Comparison of ENCODE assay signal across 8 mouse cellular contexts in genomic region chr16:21787516-21788353, GRCm38 (mm10). TPM values are rescaled to one million over a fixed set of nuclear protein-coding genes. Genes with fewer than 3 reads are reported as not detected.
DNase-seq lines count a peak whose midpoint lies in the region; ATAC-seq and TF ChIP-seq lines count a peak whose summit lies in the region.

TSS of gene Ehhadh (minus strand) at chr16:21787807.

- peak within 1 kb of the TSS; percentile 66 for H3K4me2 ChIP-seq in forebrain, embryonic 15.5 days (replicated peaks)
- H3K4me2 ChIP-seq in lung, embryonic 16.5 days (ENCODE audit: low read depth, low read length), result peak within 1 kb of the TSS; percentile 76

- peak within 1 kb of the TSS; percentile 50 for H3K9ac ChIP-seq in ES-E14 (ENCODE audit: insufficient read depth, low read depth, low read length, poor library complexity, severe bottlenecking)
- H3K9ac ChIP-seq in forebrain, embryonic 15.5 days (replicated peaks), result peak within 1 kb of the TSS; percentile 54
- H3K9ac ChIP-seq in lung, embryonic 16.5 days (ENCODE audit: low read length), result peak within 1 kb of the TSS; percentile 73

- intact Hi-C loops in heart, postnatal 25 days (cut with DNase I), result no loop called here

- H3K27ac ChIP-seq in ES-E14 (ENCODE audit: insufficient read depth, low read depth, low read length, poor library complexity, severe bottlenecking), result no peak within 1 kb of the TSS
- no peak within 1 kb of the TSS for H3K27ac ChIP-seq in forebrain, embryonic 15.5 days (replicated peaks)
- no peak within 1 kb of the TSS for H3K27ac ChIP-seq in lung, embryonic 16.5 days (ENCODE audit: low read length)
- peak within 1 kb of the TSS; percentile 47; the same call in 1 of the 2 replicates for H3K27ac ChIP-seq in olfactory bulb, adult 2 months (ENCODE audit: insufficient read depth, low read depth, low read length)

- no peaks in the 10 kb centered on the region for H3K9me3 ChIP-seq in ES-E14 (ENCODE audit: control insufficient read depth, insufficient read depth, low read depth, low read length)
- no peaks in the 10 kb centered on the region for H3K9me3 ChIP-seq in forebrain, embryonic 15.5 days
- no peaks in the 10 kb centered on the region for H3K9me3 ChIP-seq in lung, embryonic 16.5 days (ENCODE audit: control insufficient read depth, low read length)

- in situ Hi-C loops in ES-E14 (cut with MboI; ENCODE audit: low sequenced_read_pairs in 2 of 2, unreplicated experiment in 2 of 2), result no loop called here

- peak within 1 kb of the TSS; percentile 51 to 77 for H3K4me3 ChIP-seq in ES-E14 (ENCODE audit: insufficient read depth in 1 of 2, low read depth in 1 of 2, low read length in 2 of 2, poor library complexity in 1 of 2, severe bottlenecking in 1 of 2)
- peak within 1 kb of the TSS; percentile 46 for H3K4me3 ChIP-seq in forebrain, embryonic 15.5 days
- peak within 1 kb of the TSS; percentile 65 for H3K4me3 ChIP-seq in lung, embryonic 16.5 days (ENCODE audit: low read length)
- peak within 1 kb of the TSS; percentile 78 for H3K4me3 ChIP-seq in olfactory bulb, adult 2 months (ENCODE audit: insufficient read depth, low read depth, low read length)

- WGBS in forebrain, embryonic 15.5 days, result 8% methylated on average over 28 of the region's 28 CpGs
- WGBS in large intestine, adult 2 months, result 2% methylated on average over 28 of the region's 28 CpGs
- WGBS in lung, embryonic 16.5 days, result 7% methylated on average over 27 of the region's 28 CpGs
- 5% methylated on average over 28 of the region's 28 CpGs for WGBS in olfactory bulb, adult 2 months

- peak; percentile 87 for ATAC-seq in forebrain, embryonic 15.5 days (replicated peaks)
- ATAC-seq in lung, embryonic 16.5 days (ENCODE audit: low read depth), result peak; percentile 97

- peak; percentile 67 for TF ChIP-seq POLR2A in olfactory bulb, adult 2 months (IDR thresholded peaks at IDR 0.05; ENCODE audit: insufficient read depth, low read depth, low read length)

- TF ChIP-seq CTCF in olfactory bulb, adult 2 months (IDR thresholded peaks at IDR 0.05; ENCODE audit: insufficient read depth, low read depth, low read length), result no peak

- no peaks in the 10 kb centered on the region for H3K27me3 ChIP-seq in forebrain, embryonic 15.5 days
- no peaks in the 10 kb centered on the region for H3K27me3 ChIP-seq in lung, embryonic 16.5 days (ENCODE audit: control insufficient read depth, insufficient read depth, low read depth, low read length)

- no peaks in the 10 kb centered on the region for H3K36me3 ChIP-seq in ES-E14 (ENCODE audit: control insufficient read depth, insufficient read depth, low read length, poor library complexity, severe bottlenecking)
- no peaks in the 10 kb centered on the region for H3K36me3 ChIP-seq in forebrain, embryonic 15.5 days
- no peaks in the 10 kb centered on the region for H3K36me3 ChIP-seq in lung, embryonic 16.5 days (ENCODE audit: control insufficient read depth, insufficient read depth, low read length)

- H3K4me1 ChIP-seq in ES-E14 (ENCODE audit: control insufficient read depth in 2 of 2, insufficient read depth in 2 of 2, low read length in 2 of 2, poor library complexity in 1 of 2), result peaks cover 0 to 3% of the 10 kb centered on the region in 2 experiments; a peak in 1 of 4 replicates
- peaks cover 11% of the 10 kb centered on the region; the same call in 1 of the 2 replicates for H3K4me1 ChIP-seq in forebrain, embryonic 15.5 days
- 0 out of 2 replicates have a peak, but pooled peaks cover 2% of the 10 kb centered on the region for H3K4me1 ChIP-seq in lung, embryonic 16.5 days (replicated peaks; ENCODE audit: control insufficient read depth, insufficient read depth, low read length)
- H3K4me1 ChIP-seq in olfactory bulb, adult 2 months (ENCODE audit: control insufficient read depth, insufficient read depth, low read length), result peaks cover 4% of the 10 kb centered on the region; the same call in 1 of the 2 replicates

- peak; percentile 48 for DNase-seq in ES-E14 (ENCODE audit: low read depth, low spot score)
- DNase-seq in cerebellum, adult 11-12 months, result peak; percentile 77
- peak; percentile 65 for DNase-seq in heart, postnatal 25 days (ENCODE audit: low spot score)
- peak; percentile 61 for DNase-seq in large intestine, adult 2 months (ENCODE audit: low read depth, low spot score)
- DNase-seq in thymus, postnatal 10 days (ENCODE audit: low spot score in 2 of 2), result peak; percentile 53 to 58

TF ChIP-seq in ES-E14, 5 proteins besides CTCF, POLR2A, EP300 and RAD21:
- TF ChIP-seq CHD2 (IDR thresholded peaks at IDR 0.05; ENCODE audit: low read depth, low read length) (no peak), HCFC1 (IDR thresholded peaks at IDR 0.05; ENCODE audit: borderline replicate concordance, insufficient read depth, low read length) (no peak), MAFK (IDR thresholded peaks at IDR 0.05; ENCODE audit: insufficient read depth, low read depth, low read length) (no peak), ZNF384 (IDR thresholded peaks at IDR 0.05; ENCODE audit: low read depth, low read length) (no peak), ZC3H11A (IDR thresholded peaks at IDR 0.05; ENCODE audit: borderline replicate concordance, low read depth, low read length) (no peak)

RNA-seq across cellular contexts. Expression of gene Ehhadh, which starts in this region (rescaled TPM):
- total RNA-seq in ES-E14 (2012; rRNA removed), result 1.2 and 1.5 TPM in 2 replicates
- polyA plus RNA-seq in forebrain, embryonic 15.5 days (2015; fragmentation: Nextera tagmentation; extraction: Ambion mirVana), result 0.51 and 0.85 TPM in 2 replicates
- 10 to 100 TPM; 12.1 to 13.8 TPM for total RNA-seq in heart, postnatal 25 days (2021)
- polyA plus RNA-seq in large intestine, adult 2 months (2012; rRNA removed), result 16.5 and 37.3 TPM in 2 replicates
- 2.4 and 2.6 TPM in 2 replicates for polyA plus RNA-seq in lung, embryonic 16.5 days (2015; fragmentation: Nextera tagmentation; extraction: Ambion mirVana)
- not detected in 2 replicates for polyA plus RNA-seq in olfactory bulb, adult 2 months (2012; ENCODE audit: insufficient read depth, insufficient read length, low replicate concordance, missing spikeins)

Comparison
In these comparisons a context has a peak if more than half of its experiments do, and no peak if none do; other contexts are left out.
1. Peak in ATAC-seq, H3K4me3 ChIP-seq, H3K9ac ChIP-seq and H3K4me2 ChIP-seq in forebrain, embryonic 15.5 days; RNA of the gene not detected or under 1 TPM.